Mouse (Mus musculus) thymus, postnatal 36 days (tissue): ENCODE results near the gene Gm17490.
"Not testable (repeated sequence)": the region's sequence is repeated elsewhere in the genome, so short reads cannot be mapped to it uniquely, and the experiment has no call there.

Source experiments
- DNase-seq, 2 experiments: peaks; one replicate each; pipeline ENCODE4 v3.0.0; 2022; ENCODE audit warnings: mixed read lengths in 2 of 2

Gm17490 gene

GRCm38 (mm10) chr2:11623726-11624125, 2.3 kb downstream of the Gm17490 start:
- DNase-seq = no peak

- DNase-seq = no peak
These were observed 2.9 kb downstream of the Gm17490 start for GRCm38 (mm10) chr2:11623173-11623572.

GRCm38 (mm10) chr2:11619598-11619997, 6.5 kb downstream of the Gm17490 start:
- DNase-seq = no peak

GRCm38 (mm10) chr2:11616846-11617245, 9.2 kb downstream of the Gm17490 start:
- DNase-seq = no peak

GRCm38 (mm10) chr2:11612939-11613338, 13.1 kb downstream of the Gm17490 start:
- DNase-seq = not testable (repeated sequence)

- not testable (repeated sequence) for DNase-seq
These were observed 19.3 kb downstream of the Gm17490 start for GRCm38 (mm10) chr2:11606718-11607117.

GRCm38 (mm10) chr2:11604911-11605310, 21.2 kb downstream of the Gm17490 start:
- DNase-seq = peak in 1 of 2 experiments; percentile 39

GRCm38 (mm10) chr2:11604053-11604452, 22.0 kb downstream of the Gm17490 start, which contains the start of gene Rbm17:
Gene Rbm17 (minus strand): TSS chr2:11604153.
- peak in 1 of 2 experiments; percentile 19 for DNase-seq

- DNase-seq = peak; percentile 95 to 98
These were observed 23.3 kb downstream of the Gm17490 start for GRCm38 (mm10) chr2:11602506-11603489.

- DNase-seq = no peak
These were observed 24.3 kb downstream of the Gm17490 start for GRCm38 (mm10) chr2:11601795-11602194.

GRCm38 (mm10) chr2:11597906-11598305, 28.2 kb downstream of the Gm17490 start:
- no peak for DNase-seq

GRCm38 (mm10) chr2:11596690-11597089, 29.4 kb downstream of the Gm17490 start:
- no peak for DNase-seq

GRCm38 (mm10) chr2:11587996-11588395, 38.1 kb downstream of the Gm17490 start:
- DNase-seq = no peak

GRCm38 (mm10) chr2:11579399-11579798, 46.7 kb downstream of the Gm17490 start:
- DNase-seq = no peak

GRCm38 (mm10) chr2:11578187-11578586, 47.9 kb downstream of the Gm17490 start:
- DNase-seq = no peak
